Mouse (Mus musculus): ENCODE measurements around the gene Epha1. TPM values are rescaled to one million over a fixed set of nuclear protein-coding genes. Genes with fewer than 3 reads are reported as not detected.

The Epha1 gene
- 0.37 and 0.43 TPM in 2 replicates for polyA plus RNA-seq (2015; fragmentation: Nextera tagmentation; extraction: Ambion mirVana)

- Histone ChIP-seq H3K4me1 (peaks cover 14% of the 10 kb centered on the region), H3K9ac (peak within 1 kb of the TSS; percentile 48), H3K36me3 (replicated peaks) (no peaks in the 10 kb centered on the region), H3K4me3 (peak within 1 kb of the TSS; percentile 51), H3K27ac (no peak within 1 kb of the TSS), H3K27me3 (replicated peaks) (0 out of 2 replicates have a peak, but pooled peaks cover 7% of the 10 kb centered on the region), H3K9me3 (no peaks in the 10 kb centered on the region), H3K4me2 (peak within 1 kb of the TSS; percentile 99)
- ATAC-seq (replicated peaks), result peak; percentile 83
- WGBS, result under 1% methylated on average over 36 of the region's 36 CpGs
Observed at GRCm38 (mm10) chr6:42372816-42373547, at the start of gene Epha1. Gene Epha1 (minus strand): TSS chr6:42373268.

GRCm38 (mm10) chr6:42421439-42421838 is 48.4 kb upstream of the Epha1 start:
- H3K36me3 ChIP-seq (replicated peaks), result no peaks in the 10 kb centered on the region
- H3K27ac ChIP-seq, result no peak overlapping the region
- H3K9me3 ChIP-seq, result no peaks in the 10 kb centered on the region
- H3K4me3 ChIP-seq, result no peak overlapping the region
- no peak overlapping the region for H3K4me2 ChIP-seq
- no peak overlapping the region for H3K9ac ChIP-seq
- WGBS, result 79% methylated on average over 2 of the region's 2 CpGs
- ATAC-seq (replicated peaks), result no peak
- no peaks in the 10 kb centered on the region for H3K4me1 ChIP-seq
- H3K27me3 ChIP-seq (replicated peaks), result no peaks in the 10 kb centered on the region

- no peak for ATAC-seq (replicated peaks)
- no peaks in the 10 kb centered on the region for H3K36me3 ChIP-seq (replicated peaks)
- 91% methylated on average over 2 of the region's 2 CpGs for WGBS
Observed at GRCm38 (mm10) chr6:42419443-42419842, 46.4 kb upstream of the Epha1 start.

GRCm38 (mm10) chr6:42405134-42405533 is 32.1 kb upstream of the Epha1 start, which contains the start of gene Tas2r135:
Gene Tas2r135 (plus strand): TSS chr6:42405434.
- ATAC-seq (replicated peaks), result no peak
- 85% methylated on average over 2 of the region's 2 CpGs for WGBS
- Histone ChIP-seq H3K27me3 (replicated peaks) (no peaks in the 10 kb centered on the region), H3K9me3 (no peaks in the 10 kb centered on the region), H3K4me1 (no peaks in the 10 kb centered on the region), H3K9ac (no peak within 1 kb of the TSS), H3K36me3 (replicated peaks) (no peaks in the 10 kb centered on the region), H3K27ac (no peak within 1 kb of the TSS), H3K4me3 (no peak within 1 kb of the TSS), H3K4me2 (no peak within 1 kb of the TSS)

More at GRCm38 (mm10) chr6:42419443-42419842, 46.4 kb upstream of the Epha1 start:
- Histone ChIP-seq H3K27me3 (replicated peaks) (no peaks in the 10 kb centered on the region), H3K4me2 (no peak overlapping the region), H3K9me3 (no peaks in the 10 kb centered on the region), H3K4me3 (no peak overlapping the region), H3K4me1 (no peaks in the 10 kb centered on the region), H3K27ac (no peak overlapping the region), H3K9ac (no peak overlapping the region)

- Histone ChIP-seq H3K27me3 (replicated peaks) (no peaks in the 10 kb centered on the region), H3K9ac (no peak within 1 kb of the TSS), H3K4me3 (no peak within 1 kb of the TSS), H3K36me3 (replicated peaks) (no peaks in the 10 kb centered on the region), H3K27ac (no peak within 1 kb of the TSS), H3K4me2 (no peak within 1 kb of the TSS), H3K9me3 (no peaks in the 10 kb centered on the region), H3K4me1 (no peaks in the 10 kb centered on the region)
- no peak for ATAC-seq (replicated peaks)
- 81% methylated on average over 1 of the region's 1 CpGs for whole genome bisulfite sequencing
Observed at GRCm38 (mm10) chr6:42399938-42400337, 26.9 kb upstream of the Epha1 start, which contains the start of gene Tas2r143. Gene Tas2r143 (plus strand): TSS chr6:42400238.

- Histone ChIP-seq H3K4me1 (no peaks in the 10 kb centered on the region), H3K4me2 (no peak overlapping the region), H3K4me3 (no peak overlapping the region), H3K27me3 (replicated peaks) (no peaks in the 10 kb centered on the region), H3K9me3 (no peaks in the 10 kb centered on the region), H3K27ac (no peak overlapping the region), H3K9ac (no peak overlapping the region), H3K36me3 (replicated peaks) (no peaks in the 10 kb centered on the region)
- WGBS, result 100% methylated on average over 1 of the region's 1 CpGs
- no peak for ATAC-seq (replicated peaks)
Observed at GRCm38 (mm10) chr6:42398998-42399397, 25.9 kb upstream of the Epha1 start.

- Histone ChIP-seq H3K27me3 (replicated peaks) (no peaks in the 10 kb centered on the region), H3K4me2 (no peak overlapping the region), H3K9me3 (no peaks in the 10 kb centered on the region), H3K4me3 (no peak overlapping the region), H3K9ac (no peak overlapping the region), H3K27ac (no peak overlapping the region), H3K36me3 (replicated peaks) (no peaks in the 10 kb centered on the region), H3K4me1 (no peaks in the 10 kb centered on the region)
- ATAC-seq (replicated peaks), result no peak
- WGBS, result 91% methylated on average over 3 of the region's 3 CpGs
Observed at GRCm38 (mm10) chr6:42398285-42398684, 25.2 kb upstream of the Epha1 start.

- Histone ChIP-seq H3K27me3 (replicated peaks) (no peaks in the 10 kb centered on the region), H3K36me3 (replicated peaks) (no peaks in the 10 kb centered on the region), H3K9me3 (no peaks in the 10 kb centered on the region), H3K4me2 (no peak overlapping the region), H3K4me1 (no peaks in the 10 kb centered on the region), H3K4me3 (no peak overlapping the region), H3K9ac (no peak overlapping the region), H3K27ac (no peak overlapping the region)
- 80% methylated on average over 3 of the region's 3 CpGs for WGBS
- ATAC-seq (replicated peaks), result no peak
Observed at GRCm38 (mm10) chr6:42397041-42397657, 24.1 kb upstream of the Epha1 start.

GRCm38 (mm10) chr6:42395960-42396809 is 23.1 kb upstream of the Epha1 start:
- H3K27me3 ChIP-seq (replicated peaks), result no peaks in the 10 kb centered on the region
- H3K4me2 ChIP-seq, result no peak overlapping the region
- no peak for ATAC-seq (replicated peaks)
- no peaks in the 10 kb centered on the region for H3K4me1 ChIP-seq
- H3K9ac ChIP-seq, result no peak overlapping the region
- no peaks in the 10 kb centered on the region for H3K36me3 ChIP-seq (replicated peaks)
- H3K9me3 ChIP-seq, result no peaks in the 10 kb centered on the region
- WGBS, result 65% methylated on average over 9 of the region's 9 CpGs
- H3K4me3 ChIP-seq, result no peak overlapping the region
- H3K27ac ChIP-seq, result no peak overlapping the region

- H3K27me3 ChIP-seq (replicated peaks), result no peaks in the 10 kb centered on the region
- no peak overlapping the region for H3K4me3 ChIP-seq
- no peaks in the 10 kb centered on the region for H3K36me3 ChIP-seq (replicated peaks)
- 62% methylated on average over 2 of the region's 2 CpGs for WGBS
- H3K4me2 ChIP-seq, result no peak overlapping the region
- no peaks in the 10 kb centered on the region for H3K4me1 ChIP-seq
- H3K9ac ChIP-seq, result no peak overlapping the region
- H3K9me3 ChIP-seq, result no peaks in the 10 kb centered on the region
- no peak overlapping the region for H3K27ac ChIP-seq
- no peak for ATAC-seq (replicated peaks)
Observed at GRCm38 (mm10) chr6:42391796-42392330, 18.8 kb upstream of the Epha1 start.

- H3K36me3 ChIP-seq (replicated peaks), result no peaks in the 10 kb centered on the region
- no peak for ATAC-seq (replicated peaks)
- no peaks in the 10 kb centered on the region for H3K9me3 ChIP-seq
- H3K9ac ChIP-seq, result no peak overlapping the region
- no peak overlapping the region for H3K4me2 ChIP-seq
- H3K27ac ChIP-seq, result no peak overlapping the region
- no peak overlapping the region for H3K4me3 ChIP-seq
- H3K4me1 ChIP-seq, result no peaks in the 10 kb centered on the region
- WGBS, result 83% methylated on average over 4 of the region's 4 CpGs
- H3K27me3 ChIP-seq (replicated peaks), result no peaks in the 10 kb centered on the region
Observed at GRCm38 (mm10) chr6:42385635-42386034, 12.6 kb upstream of the Epha1 start.

- Histone ChIP-seq H3K9ac (no peak overlapping the region), H3K4me1 (no peaks in the 10 kb centered on the region), H3K27ac (no peak overlapping the region), H3K27me3 (replicated peaks) (no peaks in the 10 kb centered on the region; the same call in none of the 2 replicates), H3K36me3 (replicated peaks) (no peaks in the 10 kb centered on the region), H3K4me2 (no peak overlapping the region), H3K4me3 (no peak overlapping the region), H3K9me3 (no peaks in the 10 kb centered on the region)
- 91% methylated on average over 5 of the region's 5 CpGs for WGBS
- no peak for ATAC-seq (replicated peaks)
Observed at GRCm38 (mm10) chr6:42383360-42383759, 10.3 kb upstream of the Epha1 start.
